Mouse (Mus musculus) kidney, postnatal 0 days (tissue): ENCODE measurements around the gene Elmo1. TPM values are rescaled to one million over a fixed set of nuclear protein-coding genes. Genes with fewer than 3 reads are reported as not detected.

Experiments
- ATAC-seq: fragments of 200-750 bp; cut with Nextera tagmentation; replicated peaks from 2 replicates; pipeline ENCODE4 v1.8.0; 2017; ENCODE audit warnings: low read depth, moderate number of reproducible peaks, moderate TSS enrichment, moderate library complexity; ENCODE audit not compliant: low FRiP score
- DNase-seq: peaks from one replicate; pipeline ENCODE4 v3.0.0-alpha.2; 2016; ENCODE audit warnings: low spot score
- H3K27ac ChIP-seq: fragments of 300-500 bp; sonication (generic); 2 replicates; pipeline ENCODE4 v1.5.1; 2014; ENCODE audit warnings: mild to moderate bottlenecking
- H3K27me3 ChIP-seq: fragments of 300-500 bp; sonication (generic); 2 replicates; pipeline ENCODE4 v1.6.1; 2014; ENCODE audit warnings: low read length, mixed read lengths; ENCODE audit not compliant: insufficient read depth
- H3K36me3 ChIP-seq: fragments of 300-500 bp; sonication (generic); 2 replicates; pipeline ENCODE4 v1.6.1; 2014; ENCODE audit warnings: low read length, mixed read lengths; ENCODE audit not compliant: insufficient read depth
- H3K4me1 ChIP-seq: fragments of 300-500 bp; sonication (generic); replicated peaks from 2 replicates; pipeline ENCODE4 v1.6.1; 2014; ENCODE audit warnings: antibody characterized with exemption, low read length, mixed read lengths; ENCODE audit not compliant: insufficient read depth
- H3K4me2 ChIP-seq: fragments of 300-500 bp; sonication (generic); 2 replicates; pipeline ENCODE4 v1.6.1; 2014; ENCODE audit warnings: mild to moderate bottlenecking, low read length, moderate library complexity, mixed read lengths
- H3K4me3 ChIP-seq: fragments of 300-500 bp; sonication (generic); replicated peaks from 2 replicates; pipeline ENCODE4 v1.5.1; 2014; ENCODE audit warnings: low read depth, low read length
- H3K9ac ChIP-seq: fragments of 300-500 bp; sonication (generic); 2 replicates; pipeline ENCODE4 v1.6.1; 2014; ENCODE audit warnings: low read depth, low read length
- H3K9me3 ChIP-seq: fragments of 300-500 bp; sonication (generic); replicated peaks from 2 replicates; pipeline ENCODE4 v1.6.1; 2016; ENCODE audit warnings: low read length, inconsistent platforms, mixed read lengths
- CTCF ChIP-seq: IDR thresholded peaks from 2 replicates; pipeline ENCODE4 v1.5.1; 2016; ENCODE audit warnings: antibody characterized with exemption, low read depth, mild to moderate bottlenecking, moderate library complexity
- WGBS: fragments of 180-500 bp; shearing (Covaris S2); extraction: QIAGEN DNeasy Blood & Tissue Kit; methylation state at CpG from one replicate; pipeline ENCODE4 v1.1.7; 2014; 5-methylcytosine and 5-hydroxymethylcytosine counted together
- polyA plus RNA-seq: library from polyadenylated mRNA; unstranded; fragments of >200 nt; fragmentation: Nextera tagmentation; extraction: Ambion mirVana; gene quantifications from 2 replicates; pipeline ENCODE4 v1.2.1, GENCODE M21; 2015

Elmo1 gene
- polyA plus RNA-seq, 1 experiment from 2014 or later = 5.1 TPM

GRCm38 (mm10) chr13:20473641-20474078 is 383.3 kb downstream of the Elmo1 start:
- no peak overlapping the region for H3K27ac ChIP-seq
- no peak overlapping the region for H3K4me2 ChIP-seq
- H3K9ac ChIP-seq = no peak overlapping the region
- H3K9me3 ChIP-seq = no peaks in the 10 kb centered on the region
- TF ChIP-seq CTCF = no peak
- no peaks in the 10 kb centered on the region for H3K4me1 ChIP-seq
- WGBS = 76% methylated on average over 7 of the region's 7 CpGs
- no peaks in the 10 kb centered on the region for H3K36me3 ChIP-seq
- ATAC-seq (no peak), DNase-seq (no peak)
- H3K4me3 ChIP-seq = no peak overlapping the region
- H3K27me3 ChIP-seq = no peaks in the 10 kb centered on the region

GRCm38 (mm10) chr13:20474600-20474999 is 384.2 kb downstream of the Elmo1 start:
- Histone ChIP-seq H3K9ac (no peak overlapping the region), H3K36me3 (no peaks in the 10 kb centered on the region), H3K27me3 (no peaks in the 10 kb centered on the region), H3K27ac (no peak overlapping the region), H3K4me1 (no peaks in the 10 kb centered on the region), H3K4me3 (no peak overlapping the region), H3K4me2 (no peak overlapping the region), H3K9me3 (no peaks in the 10 kb centered on the region)
- no peak for DNase-seq
- no peak for TF ChIP-seq CTCF
- 91% methylated on average over 4 of the region's 4 CpGs for WGBS
- ATAC-seq = no peak

- TF ChIP-seq CTCF = no peak
- Histone ChIP-seq H3K9ac (no peak overlapping the region), H3K27me3 (no peaks in the 10 kb centered on the region), H3K9me3 (no peaks in the 10 kb centered on the region), H3K4me3 (no peak overlapping the region), H3K4me1 (no peaks in the 10 kb centered on the region), H3K36me3 (no peaks in the 10 kb centered on the region), H3K27ac (no peak overlapping the region), H3K4me2 (no peak overlapping the region)
- DNase-seq = no peak
- ATAC-seq = no peak
- WGBS = 87% methylated on average over 1 of the region's 1 CpGs
Observed at GRCm38 (mm10) chr13:20481805-20482204, 391.4 kb downstream of the Elmo1 start.

- no peaks in the 10 kb centered on the region for H3K36me3 ChIP-seq
- H3K27ac ChIP-seq = no peak overlapping the region
- no peak overlapping the region for H3K4me2 ChIP-seq
- DNase-seq = no peak
- H3K9me3 ChIP-seq = no peaks in the 10 kb centered on the region
- TF ChIP-seq CTCF = peak; percentile 32; the same call in 1 of the 2 replicates
- no peak overlapping the region for H3K9ac ChIP-seq
- no peaks in the 10 kb centered on the region for H3K27me3 ChIP-seq
- H3K4me3 ChIP-seq = no peak overlapping the region
- 86% methylated on average over 3 of the region's 3 CpGs for WGBS
- no peaks in the 10 kb centered on the region for H3K4me1 ChIP-seq
- ATAC-seq = no peak
Observed at GRCm38 (mm10) chr13:20489110-20489509, 398.7 kb downstream of the Elmo1 start.

GRCm38 (mm10) chr13:20489698-20490417 is 399.5 kb downstream of the Elmo1 start:
- DNase-seq = peak; percentile 84
- peak; percentile 79 for TF ChIP-seq CTCF
- no peaks in the 10 kb centered on the region for H3K9me3 ChIP-seq
- no peak overlapping the region for H3K27ac ChIP-seq
- no peaks in the 10 kb centered on the region for H3K36me3 ChIP-seq
- H3K9ac ChIP-seq = no peak overlapping the region
- no peak overlapping the region for H3K4me2 ChIP-seq
- no peak overlapping the region for H3K4me3 ChIP-seq
- ATAC-seq = 0 out of 2 replicates have a peak, but pooled peaks have one; percentile 36
- no peaks in the 10 kb centered on the region for H3K4me1 ChIP-seq
- 82% methylated on average over 8 of the region's 8 CpGs for WGBS
- H3K27me3 ChIP-seq = no peaks in the 10 kb centered on the region

GRCm38 (mm10) chr13:20490860-20491594 is 400.6 kb downstream of the Elmo1 start:
- no peak overlapping the region for H3K4me3 ChIP-seq
- DNase-seq (no peak), ATAC-seq (no peak)
- no peak overlapping the region for H3K9ac ChIP-seq
- 73% methylated on average over 5 of the region's 5 CpGs for WGBS
- no peaks in the 10 kb centered on the region for H3K4me1 ChIP-seq
- no peaks in the 10 kb centered on the region for H3K9me3 ChIP-seq
- no peak overlapping the region for H3K4me2 ChIP-seq
- no peaks in the 10 kb centered on the region for H3K36me3 ChIP-seq
- H3K27me3 ChIP-seq = no peaks in the 10 kb centered on the region
- H3K27ac ChIP-seq = no peak overlapping the region
- no peak for TF ChIP-seq CTCF
